Mouse (Mus musculus) forebrain, embryonic 10.5 days (tissue): ENCODE measurements around the gene Pbx1. TPM values are rescaled to one million over a fixed set of nuclear protein-coding genes. Genes with fewer than 3 reads are reported as not detected.
A peak's percentile ranks its signal among the peaks of the same experiment; 100 is the strongest.

Source experiments
- DNase-seq: peaks from one replicate; pipeline ENCODE4 v3.0.0-alpha.2; 2017; ENCODE audit warnings: low spot score; ENCODE audit errors: extremely low spot score
- H3K27ac ChIP-seq: fragments of 300-500 bp; sonication (generic); 2 replicates; pipeline ENCODE4 v1.5.1; 2016; ENCODE audit warnings: mild to moderate bottlenecking
- H3K27me3 ChIP-seq: fragments of 300-500 bp; sonication (generic); 2 replicates; pipeline ENCODE4 v1.6.1; 2016; ENCODE audit warnings: mild to moderate bottlenecking; ENCODE audit not compliant: poor library complexity, severe bottlenecking
- H3K36me3 ChIP-seq: fragments of 300-500 bp; sonication (generic); replicated peaks from 2 replicates; pipeline ENCODE4 v1.6.1; 2016; ENCODE audit warnings: mild to moderate bottlenecking, moderate library complexity
- H3K4me1 ChIP-seq: fragments of 300-500 bp; sonication (generic); 2 replicates; pipeline ENCODE4 v1.6.1; 2016
- H3K4me3 ChIP-seq: fragments of 300-500 bp; sonication (generic); 2 replicates; pipeline ENCODE4 v1.5.1; 2016; ENCODE audit warnings: mild to moderate bottlenecking, moderate library complexity
- H3K9me3 ChIP-seq: fragments of 300-500 bp; sonication (generic); 2 replicates; pipeline ENCODE4 v1.6.1; 2016; ENCODE audit warnings: mild to moderate bottlenecking, moderate library complexity
- WGBS: fragments of 180-500 bp; shearing (Covaris S2); methylation state at CpG from one replicate; pipeline ENCODE4 v1.1.7; 2016; 5-methylcytosine and 5-hydroxymethylcytosine counted together
- polyA plus RNA-seq: library from polyadenylated mRNA; unstranded; fragments of >200 nt; fragmentation: Nextera tagmentation; extraction: Ambion mirVana; gene quantifications from 2 replicates; pipeline ENCODE4 v1.2.1, GENCODE M21; 2016

Pbx1 gene
- polyA plus RNA-seq, 1 experiment from 2014 or later = 38.2 TPM

DNA sequence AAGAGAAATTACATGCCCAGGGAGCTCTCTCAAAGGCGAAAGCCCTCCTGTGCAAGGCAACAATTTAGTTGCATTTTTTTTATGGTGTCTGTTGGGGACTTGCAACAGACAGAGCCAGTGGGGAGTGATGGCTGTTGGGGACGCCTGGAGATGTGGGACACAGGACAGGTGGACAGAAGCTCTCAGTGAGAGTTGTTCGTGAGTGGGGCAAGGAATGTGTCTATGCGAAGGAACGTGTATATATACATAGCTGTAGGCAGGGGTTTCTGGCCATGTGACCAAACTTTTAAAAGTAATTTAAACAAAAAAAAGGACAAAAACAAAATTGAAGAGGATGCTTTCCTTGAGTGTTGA is 39.6 kb downstream of the Pbx1 start:
- 31% methylated on average over 5 of the region's 5 CpGs for WGBS
- Histone ChIP-seq H3K36me3 (peaks cover 58% of the 10 kb centered on the region), H3K27ac (peak overlapping the region; percentile 85), H3K9me3 (no peaks in the 10 kb centered on the region), H3K4me3 (peak overlapping the region; percentile 31), H3K27me3 (no peaks in the 10 kb centered on the region), H3K4me1 (peaks cover 90% of the 10 kb centered on the region)
- DNase-seq = peak; percentile 35

GRCm38 (mm10) chr1:168391617-168392499 is 40.2 kb downstream of the Pbx1 start:
- H3K27me3 ChIP-seq = no peaks in the 10 kb centered on the region
- H3K4me1 ChIP-seq = peaks cover 91% of the 10 kb centered on the region
- no peaks in the 10 kb centered on the region for H3K9me3 ChIP-seq
- H3K27ac ChIP-seq = peak overlapping the region; percentile 85
- DNase-seq = peak; percentile 65
- H3K36me3 ChIP-seq = peaks cover 55% of the 10 kb centered on the region
- H3K4me3 ChIP-seq = peak overlapping the region; percentile 31
- WGBS = 26% methylated on average over 20 of the region's 20 CpGs

GRCm38 (mm10) chr1:168390748-168391147 is 41.3 kb downstream of the Pbx1 start:
- no peaks in the 10 kb centered on the region for H3K27me3 ChIP-seq
- H3K9me3 ChIP-seq = no peaks in the 10 kb centered on the region
- peak overlapping the region; percentile 85 for H3K27ac ChIP-seq
- peaks cover 49% of the 10 kb centered on the region for H3K36me3 ChIP-seq
- DNase-seq = no peak
- H3K4me3 ChIP-seq = no peak overlapping the region
- H3K4me1 ChIP-seq = peaks cover 97% of the 10 kb centered on the region

DNA sequence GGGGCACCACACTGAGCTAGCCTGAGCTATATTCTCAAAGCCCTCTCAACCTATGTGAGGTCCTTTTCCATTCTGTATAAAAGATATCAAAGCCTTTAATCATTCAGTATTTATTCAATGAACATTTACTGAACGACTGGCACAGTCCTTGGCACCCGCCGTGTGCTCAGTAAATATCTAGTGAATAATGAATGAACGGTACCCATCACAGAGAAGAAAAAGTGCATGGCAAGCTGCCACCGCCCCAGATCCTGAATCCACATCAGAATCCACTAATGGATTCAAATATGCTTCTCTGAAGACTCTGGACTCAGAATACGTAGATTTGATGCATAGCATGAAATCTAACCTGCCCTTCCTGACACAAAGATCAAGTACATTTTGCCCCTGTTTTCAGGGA is 45.9 kb downstream of the Pbx1 start:
- Histone ChIP-seq H3K27ac (peak overlapping the region; percentile 88), H3K4me3 (no peak overlapping the region), H3K4me1 (peaks cover 97% of the 10 kb centered on the region), H3K9me3 (no peaks in the 10 kb centered on the region), H3K36me3 (peaks cover 29% of the 10 kb centered on the region), H3K27me3 (no peaks in the 10 kb centered on the region)
- DNase-seq = no peak
- 86% methylated on average over 6 of the region's 6 CpGs for WGBS

GRCm38 (mm10) chr1:168384594-168384955 is 47.5 kb downstream of the Pbx1 start:
- H3K36me3 ChIP-seq = peaks cover 21% of the 10 kb centered on the region
- no peaks in the 10 kb centered on the region for H3K27me3 ChIP-seq
- H3K4me1 ChIP-seq = peaks cover 98% of the 10 kb centered on the region
- H3K9me3 ChIP-seq = no peaks in the 10 kb centered on the region
- 22% methylated on average over 6 of the region's 6 CpGs for WGBS
- H3K27ac ChIP-seq = peak overlapping the region; percentile 88
- DNase-seq = no peak
- peak overlapping the region; percentile 29 for H3K4me3 ChIP-seq

DNA sequence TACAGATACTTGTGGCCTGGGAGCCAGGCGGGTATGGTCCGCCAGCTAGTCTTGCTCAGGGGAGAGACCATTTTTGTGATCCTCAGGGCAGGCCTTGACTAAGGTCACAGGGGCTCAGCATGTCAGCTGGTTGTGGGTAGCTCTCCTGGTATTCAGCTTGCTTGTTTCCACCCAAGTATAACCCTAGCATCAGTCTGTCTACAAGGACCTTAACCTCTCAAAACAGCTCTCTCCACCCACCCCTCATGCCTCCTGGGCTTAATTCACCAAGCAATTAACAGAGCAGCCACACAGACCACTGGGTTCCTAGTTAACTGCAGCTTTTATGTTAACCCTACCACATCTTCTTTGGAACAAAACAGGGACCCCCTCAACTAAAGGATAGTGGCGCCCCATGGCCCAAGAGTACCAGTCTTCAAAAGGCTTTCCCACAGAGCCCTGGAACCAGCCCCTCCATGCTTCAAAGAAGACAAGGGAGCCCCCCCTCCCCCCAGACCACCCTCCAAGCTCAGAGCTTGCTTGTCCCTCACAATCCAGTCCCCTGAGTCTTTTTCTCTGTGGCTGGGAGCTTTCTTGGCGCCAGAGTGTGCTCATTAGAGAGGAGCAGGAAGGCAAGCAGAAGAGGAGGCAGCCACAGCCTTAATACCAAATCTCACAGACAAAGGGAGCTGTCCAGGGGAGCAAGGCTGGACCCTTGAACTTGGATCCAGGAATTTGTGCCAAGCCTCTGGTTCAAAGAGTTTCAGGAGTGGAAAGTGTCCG is 48.1 kb downstream of the Pbx1 start:
- WGBS = 5% methylated on average over 5 of the region's 5 CpGs
- H3K27ac ChIP-seq = peak overlapping the region; percentile 88
- no peaks in the 10 kb centered on the region for H3K27me3 ChIP-seq
- H3K4me1 ChIP-seq = peaks cover 98% of the 10 kb centered on the region
- peak; percentile 75 for DNase-seq
- peak overlapping the region; percentile 29 for H3K4me3 ChIP-seq
- H3K9me3 ChIP-seq = no peaks in the 10 kb centered on the region
- peaks cover 22% of the 10 kb centered on the region for H3K36me3 ChIP-seq

DNA sequence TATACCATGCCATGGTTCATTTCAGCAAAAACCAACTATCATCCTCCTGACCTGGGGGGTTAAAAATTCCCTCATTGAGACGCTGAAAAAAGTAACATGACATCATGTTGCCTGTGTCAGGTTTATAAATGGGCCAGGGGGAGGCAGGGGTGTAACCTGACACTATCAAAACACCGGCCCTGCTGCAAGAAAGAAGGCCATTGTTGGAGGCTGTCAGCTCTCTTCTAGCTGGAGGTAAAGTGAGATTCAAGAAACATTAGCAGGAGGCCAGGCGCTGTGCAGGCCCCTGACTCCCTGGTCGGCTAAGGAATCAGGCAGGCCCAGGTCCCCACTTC is 49.3 kb downstream of the Pbx1 start:
- Histone ChIP-seq H3K4me3 (peak overlapping the region; percentile 29), H3K4me1 (peaks cover 99% of the 10 kb centered on the region), H3K9me3 (no peaks in the 10 kb centered on the region), H3K27me3 (no peaks in the 10 kb centered on the region), H3K36me3 (peaks cover 16% of the 10 kb centered on the region), H3K27ac (peak overlapping the region; percentile 88)
- 0% methylated on average over 4 of the region's 4 CpGs for WGBS
- peak; percentile 60 for DNase-seq

DNA sequence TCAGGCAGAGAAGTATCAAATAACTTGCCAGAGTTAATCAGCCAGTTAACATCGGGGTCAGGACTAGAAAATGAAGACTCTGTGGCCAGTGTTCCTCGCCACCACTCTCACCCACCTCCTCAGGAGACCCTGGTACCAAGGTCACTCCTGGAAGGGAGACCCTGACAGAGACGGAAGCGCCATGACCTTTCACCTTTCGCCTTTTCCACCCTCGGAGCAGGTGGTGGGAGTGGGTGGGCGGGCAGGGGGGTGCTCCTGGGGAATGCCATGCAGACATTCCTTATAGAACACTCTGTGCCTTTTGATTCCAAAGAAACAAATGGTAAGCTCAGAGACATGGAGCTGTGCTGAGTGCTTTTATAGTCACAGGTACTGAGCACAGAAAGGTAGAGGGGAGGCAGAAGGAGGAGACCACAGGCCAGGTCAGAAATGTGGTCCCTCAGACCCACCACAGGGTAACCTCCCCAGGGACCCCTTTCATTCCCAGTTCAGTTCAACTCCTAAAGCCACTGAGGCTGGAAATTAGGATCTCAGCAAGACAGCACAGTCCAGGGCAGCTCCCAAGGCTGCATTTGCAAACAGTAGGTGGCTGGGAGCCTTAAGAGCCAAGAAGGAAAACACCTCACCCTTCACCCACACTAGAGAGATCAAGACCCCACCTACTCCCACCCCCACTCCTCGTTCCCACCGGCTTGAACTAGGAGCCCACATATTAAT is 49.8 kb downstream of the Pbx1 start:
- WGBS = 12% methylated on average over 9 of the region's 9 CpGs
- Histone ChIP-seq H3K9me3 (no peaks in the 10 kb centered on the region), H3K27me3 (no peaks in the 10 kb centered on the region), H3K4me3 (peak overlapping the region; percentile 29), H3K36me3 (peaks cover 13% of the 10 kb centered on the region), H3K27ac (peak overlapping the region; percentile 88), H3K4me1 (peaks cover 98% of the 10 kb centered on the region)
- DNase-seq = no peak

- Histone ChIP-seq H3K4me3 (no peak overlapping the region), H3K4me1 (peaks cover 90% of the 10 kb centered on the region), H3K27me3 (no peaks in the 10 kb centered on the region), H3K9me3 (no peaks in the 10 kb centered on the region), H3K27ac (peak overlapping the region; percentile 59), H3K36me3 (peaks cover 13% of the 10 kb centered on the region)
- WGBS = 67% methylated on average over 4 of the region's 4 CpGs
- DNase-seq = no peak
Observed at GRCm38 (mm10) chr1:168381451-168381850, 50.6 kb downstream of the Pbx1 start.

DNA sequence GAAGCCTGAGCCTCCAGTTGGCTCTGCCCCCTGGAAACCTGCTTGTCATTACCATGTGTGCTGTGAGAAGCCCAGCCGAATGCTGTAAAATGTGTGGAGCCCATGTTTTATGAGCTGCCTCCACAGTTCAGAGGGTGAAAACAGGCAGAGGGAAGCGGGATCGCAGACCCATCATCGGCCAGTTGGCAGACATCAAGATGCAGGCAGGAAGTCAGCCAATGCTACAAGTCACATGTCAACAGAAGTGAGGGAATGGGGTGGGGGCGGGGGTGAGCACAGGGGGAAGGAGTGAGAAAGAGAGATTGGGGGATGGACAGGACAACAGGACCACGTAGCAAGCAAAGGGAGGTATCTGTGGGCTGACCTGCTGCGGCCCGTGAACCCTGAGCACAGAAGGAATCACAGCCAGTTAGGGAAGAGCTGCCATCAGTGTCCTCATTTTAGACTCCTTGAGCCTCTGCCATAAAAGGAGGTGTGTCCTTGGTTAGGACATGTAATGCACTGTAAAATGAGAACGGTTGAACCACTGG is 51.8 kb downstream of the Pbx1 start:
- Histone ChIP-seq H3K4me1 (peaks cover 87% of the 10 kb centered on the region), H3K27me3 (no peaks in the 10 kb centered on the region), H3K27ac (peak overlapping the region; percentile 59), H3K4me3 (no peak overlapping the region), H3K9me3 (no peaks in the 10 kb centered on the region), H3K36me3 (peaks cover 17% of the 10 kb centered on the region)
- no peak for DNase-seq
- 80% methylated on average over 9 of the region's 9 CpGs for WGBS

GRCm38 (mm10) chr1:168377650-168378049 is 54.4 kb downstream of the Pbx1 start:
- Histone ChIP-seq H3K4me1 (peaks cover 80% of the 10 kb centered on the region), H3K36me3 (peaks cover 23% of the 10 kb centered on the region), H3K27me3 (no peaks in the 10 kb centered on the region), H3K9me3 (no peaks in the 10 kb centered on the region), H3K4me3 (no peak overlapping the region), H3K27ac (no peak overlapping the region)
- no peak for DNase-seq
- WGBS = 23% methylated on average over 6 of the region's 6 CpGs

- Histone ChIP-seq H3K36me3 (peaks cover 35% of the 10 kb centered on the region), H3K4me3 (no peak overlapping the region), H3K9me3 (no peaks in the 10 kb centered on the region), H3K27ac (no peak overlapping the region), H3K4me1 (peaks cover 70% of the 10 kb centered on the region), H3K27me3 (no peaks in the 10 kb centered on the region)
- DNase-seq = no peak
- 73% methylated on average over 3 of the region's 3 CpGs for WGBS
Observed at GRCm38 (mm10) chr1:168376330-168376729, 55.7 kb downstream of the Pbx1 start.
